Mouse (Mus musculus): ENCODE results near the gene Fkbp1a.

Fkbp1a gene

GRCm38 (mm10) chr2:151549615-151550121 lies 7.4 kb downstream of the Fkbp1a start:
- DNase-seq, result no peak

- DNase-seq, result peak; percentile 78 to 80
Measured at GRCm38 (mm10) chr2:151562930-151563921, 20.9 kb downstream of the Fkbp1a start.

- DNase-seq, result no peak
Measured at GRCm38 (mm10) chr2:151564006-151564405, 21.7 kb downstream of the Fkbp1a start.

DNA sequence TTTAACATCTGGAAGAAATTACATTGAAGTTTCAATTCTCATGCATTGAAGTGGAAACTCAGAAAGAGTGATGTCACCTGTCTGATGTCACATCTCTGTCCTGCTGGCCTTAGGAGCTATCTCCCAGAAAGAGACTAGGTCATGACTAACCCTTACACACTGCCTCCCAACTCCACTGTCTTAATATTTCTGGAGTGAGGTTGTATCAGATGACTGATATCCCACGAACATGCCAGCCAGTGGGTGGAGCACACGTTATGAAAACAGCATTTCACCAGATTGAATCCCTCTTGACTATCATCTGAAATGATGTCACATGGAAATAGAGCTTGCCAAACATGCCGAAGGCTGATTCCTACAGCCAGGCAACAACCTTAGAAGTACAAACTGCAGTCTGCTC lies 22.7 kb downstream of the Fkbp1a start:
- no peak for DNase-seq

- DNase-seq, result no peak
Measured at GRCm38 (mm10) chr2:151566856-151567255, 24.6 kb downstream of the Fkbp1a start.

- no peak for DNase-seq
Measured at GRCm38 (mm10) chr2:151569452-151569851, 27.2 kb downstream of the Fkbp1a start.

GRCm38 (mm10) chr2:151571873-151572700 lies 29.8 kb downstream of the Fkbp1a start, which contains the start of gene Sdcbp2:
Sdcbp2 (plus strand) TSS chr2:151572622.
- DNase-seq, result no peak

- DNase-seq, result no peak
Measured at GRCm38 (mm10) chr2:151573667-151574066, 31.4 kb downstream of the Fkbp1a start.

DNA sequence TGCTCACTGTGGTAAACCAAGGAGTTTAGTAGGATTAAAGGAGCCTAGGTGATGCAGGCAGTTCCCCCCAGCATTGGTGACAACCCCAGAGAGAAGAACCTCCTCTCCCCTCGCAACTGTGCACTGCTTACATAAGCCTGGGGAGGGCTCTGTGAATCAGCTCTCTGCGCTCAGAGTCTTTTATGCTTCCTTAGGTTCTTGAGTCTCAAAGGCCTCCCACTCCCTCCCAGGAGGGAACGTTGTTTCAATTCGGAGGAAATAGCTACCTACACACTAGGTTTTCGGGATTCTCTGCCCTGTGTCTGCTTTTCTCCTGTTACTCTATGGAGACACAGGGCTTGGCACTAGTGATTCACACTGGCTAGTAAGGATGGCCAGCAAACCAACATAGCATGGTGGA lies 32.3 kb downstream of the Fkbp1a start:
- no peak for DNase-seq

- peak in 1 of 2 experiments; percentile 52 for DNase-seq
Measured at GRCm38 (mm10) chr2:151575119-151575698, 32.9 kb downstream of the Fkbp1a start.

DNA sequence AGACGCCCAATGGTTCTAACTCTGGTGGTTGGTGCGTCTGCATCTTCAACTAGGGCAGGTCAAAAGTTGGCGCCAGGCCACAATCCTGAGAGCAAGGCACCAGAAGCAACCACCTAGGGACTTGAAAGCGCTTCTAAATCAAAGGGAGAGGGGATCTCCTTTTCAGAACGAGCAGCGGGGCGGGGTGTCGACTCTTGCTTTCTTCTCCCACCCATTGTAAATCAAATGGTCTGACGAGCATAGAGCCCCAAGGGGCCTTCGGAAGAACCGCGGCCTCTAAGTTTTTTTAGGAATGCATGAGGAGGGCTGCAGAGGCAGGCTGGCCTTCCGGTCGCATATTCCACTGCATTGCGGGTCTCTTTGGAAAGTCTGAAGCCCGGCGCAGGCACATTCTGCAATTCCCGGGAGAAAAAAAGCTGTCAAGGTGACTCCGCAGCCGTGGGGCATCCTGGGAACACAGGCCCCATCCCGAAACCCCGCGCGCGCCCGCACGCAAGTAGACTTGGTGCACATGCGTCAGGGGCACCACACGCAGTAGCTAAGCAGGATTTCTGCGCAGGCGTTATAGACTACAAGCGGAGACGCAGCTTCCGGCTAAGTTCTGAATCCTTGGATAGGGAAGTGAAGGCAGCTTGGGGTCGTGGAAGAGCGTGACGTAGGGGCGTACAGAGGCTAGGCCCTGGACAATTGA lies 33.6 kb downstream of the Fkbp1a start:
- DNase-seq, result peak; percentile 90 to 95

DNA sequence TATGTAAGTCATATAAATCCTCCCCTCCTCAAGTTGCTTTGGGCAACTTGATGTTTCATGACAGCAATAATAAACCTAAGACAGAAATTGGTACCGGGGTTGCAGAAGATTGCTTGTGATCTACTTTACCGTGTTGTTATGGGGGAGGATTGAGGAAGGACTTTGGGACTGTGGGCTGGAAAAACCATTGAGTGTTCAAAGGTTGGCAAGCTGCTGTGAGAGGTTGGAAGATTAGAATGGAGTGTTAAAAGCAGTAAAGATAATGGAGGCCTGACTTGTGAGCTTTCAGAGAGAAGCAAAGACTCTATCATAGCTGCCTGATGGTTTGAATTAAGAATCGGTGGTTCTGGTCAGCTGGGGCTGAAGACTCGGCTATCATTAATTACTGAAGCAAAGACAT lies 36.9 kb downstream of the Fkbp1a start:
- no peak for DNase-seq

- DNase-seq, result no peak
Measured at GRCm38 (mm10) chr2:151580945-151581344, 38.7 kb downstream of the Fkbp1a start.

DNA sequence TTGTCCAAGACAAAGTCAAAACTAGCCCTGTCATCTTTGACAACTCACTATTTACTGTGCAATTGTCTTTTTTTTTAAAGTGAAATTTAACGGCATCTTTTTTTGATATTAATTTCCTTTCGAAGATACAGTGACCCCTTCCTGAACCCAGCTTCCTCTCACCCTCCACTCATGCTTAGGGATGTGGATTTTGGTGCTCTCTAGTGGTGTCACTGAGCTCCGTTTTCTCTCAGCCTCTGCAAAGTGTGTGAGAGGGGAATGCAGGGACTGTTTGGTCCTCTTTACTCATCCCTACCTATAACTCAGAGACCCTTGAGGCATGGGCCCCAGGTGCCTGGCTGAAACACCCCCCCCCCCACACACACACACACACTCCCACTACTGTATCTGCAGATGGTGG lies 43.7 kb downstream of the Fkbp1a start:
- DNase-seq, result no peak

GRCm38 (mm10) chr2:151586807-151587206 lies 44.5 kb downstream of the Fkbp1a start:
- DNase-seq, result no peak

GRCm38 (mm10) chr2:151587306-151587705 lies 45.0 kb downstream of the Fkbp1a start:
- peak in 1 of 2 experiments; percentile 36 for DNase-seq

DNA sequence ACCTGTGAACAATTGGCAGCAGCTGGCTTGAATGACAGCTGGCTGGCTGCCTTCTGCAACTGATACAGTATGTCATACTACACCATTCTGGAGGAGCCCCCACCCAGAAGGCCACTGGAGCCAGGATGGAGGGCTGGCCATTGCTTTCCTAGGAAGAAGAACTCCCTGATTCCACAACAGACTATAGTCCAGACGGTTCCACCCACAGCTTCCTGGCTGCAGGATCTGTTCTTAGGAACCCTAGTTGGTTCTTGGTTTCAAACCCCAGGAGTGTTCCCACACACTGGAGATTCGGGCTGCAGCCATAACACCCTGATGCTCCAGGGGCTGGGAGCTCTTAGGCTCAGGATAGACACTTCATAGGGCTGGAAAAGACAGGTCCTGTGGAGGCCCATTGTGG lies 55.8 kb downstream of the Fkbp1a start:
- no peak for DNase-seq

DNA sequence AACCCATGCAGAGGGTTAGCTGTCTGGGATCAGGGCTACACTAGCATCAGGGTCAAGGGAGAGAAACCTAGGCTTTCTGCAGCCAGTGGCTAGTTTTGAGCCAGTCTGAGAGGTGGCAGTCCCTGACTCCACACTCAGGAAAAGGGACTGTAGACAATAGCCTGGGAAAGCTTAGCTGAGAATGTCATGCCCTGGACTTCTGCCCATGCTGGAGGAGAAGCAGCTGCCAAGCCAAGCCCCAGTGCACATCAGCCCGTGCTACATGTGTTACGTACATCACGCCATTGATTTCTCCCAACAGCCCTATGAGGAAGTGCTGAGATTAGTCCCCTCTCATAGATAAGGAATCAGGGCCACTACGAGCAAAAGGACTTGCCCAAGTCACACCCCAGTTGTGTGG lies 59.8 kb downstream of the Fkbp1a start:
- DNase-seq, result no peak

DNA sequence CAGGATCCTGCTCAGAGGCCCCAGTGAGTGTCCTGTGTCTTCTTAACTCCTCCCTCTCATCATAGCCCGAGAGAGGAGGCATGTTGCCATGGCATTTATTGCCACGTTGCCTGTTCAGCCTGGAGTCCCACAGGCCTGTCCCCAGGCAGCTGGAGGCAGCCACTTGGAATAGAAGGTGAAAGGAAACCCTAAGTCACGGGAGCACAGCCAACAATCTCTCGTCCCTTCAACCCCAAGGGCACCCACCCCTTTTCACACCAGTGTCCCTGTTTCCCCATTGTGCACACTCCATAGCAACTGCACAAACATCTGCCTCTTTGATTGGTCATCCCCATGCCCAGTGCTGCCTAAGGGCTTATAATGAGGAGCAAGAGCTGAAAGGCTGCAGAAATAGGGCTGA lies 61.3 kb downstream of the Fkbp1a start:
- no peak for DNase-seq

DNA sequence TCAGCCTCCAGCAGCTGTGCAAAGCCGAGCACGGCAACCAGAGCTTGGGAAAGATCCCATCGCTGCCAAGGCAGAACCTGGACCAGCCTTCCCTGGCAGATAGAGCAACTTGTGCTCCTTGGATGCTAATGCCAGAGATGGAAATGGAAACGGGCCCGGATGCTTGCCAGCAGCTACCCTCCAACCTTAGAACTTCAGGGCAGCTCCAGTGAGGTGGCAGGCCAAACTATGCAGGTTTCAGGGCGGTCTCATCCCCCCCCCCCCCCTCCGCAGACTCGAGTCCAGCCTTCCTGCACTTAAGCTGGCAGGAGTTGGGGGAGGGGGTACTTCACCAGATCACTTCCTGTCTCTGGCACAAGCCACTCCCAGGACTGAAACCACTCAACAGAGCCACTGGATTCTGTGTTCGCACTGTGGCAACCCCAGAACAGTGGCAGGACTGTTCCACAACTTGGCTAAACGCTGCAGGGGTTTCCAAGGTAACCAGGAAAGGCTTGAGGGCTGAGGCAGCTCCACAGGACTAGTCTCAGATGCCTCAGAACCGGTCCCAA lies 63.2 kb downstream of the Fkbp1a start:
- DNase-seq, result no peak

GRCm38 (mm10) chr2:151608435-151608834 lies 66.2 kb downstream of the Fkbp1a start:
- no peak for DNase-seq

DNA sequence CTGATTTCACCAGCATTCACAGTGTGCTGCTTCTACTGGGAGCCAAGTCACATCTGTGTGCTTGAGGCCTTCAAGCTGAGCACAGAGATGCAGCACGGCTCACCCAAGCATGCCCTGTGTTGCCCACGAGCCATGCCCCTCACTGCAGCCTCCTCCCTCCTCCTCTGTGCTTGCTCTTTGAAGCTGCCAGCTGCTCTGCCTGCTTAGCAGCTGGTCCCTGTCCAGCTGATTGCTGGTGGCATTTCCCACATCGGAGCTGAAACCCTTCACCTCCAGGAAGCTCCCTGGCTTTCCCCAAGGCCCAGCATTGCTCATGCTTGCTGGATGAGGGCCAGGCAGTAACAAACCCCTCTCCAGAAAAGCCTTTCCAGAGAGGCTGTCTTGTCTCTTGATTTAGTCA lies 67.7 kb downstream of the Fkbp1a start:
- no peak for DNase-seq

All from kidney, postnatal 25 days (tissue).